Mouse (Mus musculus) brain, embryonic 14.5 days (tissue): ENCODE measurements at regions not wholly inside any gene's neighbourhood (a gene's known extent, or its start where the extent isn't known, plus 50 kb on each side); places are given as distances from the start of the nearest gene placed in this dataset.

ENCODE experiments used
- CTCF ChIP-seq: fragments of 200-500 bp; IDR thresholded peaks from 2 replicates; pipeline ENCODE4 v1.5.1; 2012; ENCODE audit warnings: inconsistent platforms, mild to moderate bottlenecking, moderate library complexity, borderline replicate concordance; ENCODE audit not compliant: insufficient read depth, insufficient read length; ENCODE audit errors: extremely low read depth
- POLR2A ChIP-seq: fragments of 200-500 bp; IDR thresholded peaks from 2 replicates; pipeline ENCODE4 v1.6.1; 2012; ENCODE audit warnings: mild to moderate bottlenecking, inconsistent platforms, borderline replicate concordance; ENCODE audit not compliant: poor library complexity, insufficient read depth, insufficient read length, severe bottlenecking; ENCODE audit errors: extremely low read depth

DNA sequence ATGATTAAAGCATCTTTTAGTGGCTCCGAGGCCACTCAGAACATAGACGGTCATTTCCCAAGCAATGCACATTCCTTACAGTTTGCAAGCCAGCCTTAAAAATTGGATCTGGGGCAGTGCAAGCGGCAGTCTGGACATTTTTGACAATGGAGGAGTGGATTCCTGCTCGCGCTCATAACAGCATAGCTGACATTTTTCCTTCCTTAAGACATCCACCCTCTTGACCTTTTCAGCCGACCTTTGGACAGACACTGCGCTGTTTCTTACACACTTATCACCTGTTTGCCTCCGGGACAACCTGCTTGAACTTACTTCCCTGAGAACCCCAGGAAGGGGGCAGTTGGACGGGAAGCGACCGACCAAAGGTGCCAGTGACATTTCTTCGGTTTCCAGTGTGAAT, 127.5 kb upstream of the Spata13 start:
- TF ChIP-seq CTCF (no peak), POLR2A (no peak)
